Mouse (Mus musculus) neural tube, embryonic 11.5 days (tissue): ENCODE results near the gene 9130019O22Rik. TPM values are rescaled to one million over a fixed set of nuclear protein-coding genes. Genes with fewer than 3 reads are reported as not detected.
"Not testable (repeated sequence)": the region's sequence is repeated elsewhere in the genome, so short reads cannot be mapped to it uniquely, and the experiment has no call there.

ENCODE experiments used
- ATAC-seq: fragments of 200-750 bp; cut with Nextera tagmentation; 2 replicates; pipeline ENCODE4 v1.8.0; 2017; ENCODE audit warnings: moderate number of reproducible peaks, mild to moderate bottlenecking, moderate TSS enrichment, moderate library complexity; ENCODE audit not compliant: insufficient read depth, low FRiP score, low TSS enrichment
- DNase-seq: peaks from one replicate; pipeline ENCODE4 v3.0.0-alpha.2; 2015; ENCODE audit warnings: low spot score
- H3K27ac ChIP-seq: fragments of 300-500 bp; sonication (generic); 2 replicates; pipeline ENCODE4 v1.5.1; 2014; ENCODE audit warnings: low read depth, mild to moderate bottlenecking, low read length
- H3K27me3 ChIP-seq: fragments of 300-500 bp; sonication (generic); 2 replicates; pipeline ENCODE4 v1.6.1; 2014; ENCODE audit warnings: mild to moderate bottlenecking, low read length, mixed read lengths; ENCODE audit not compliant: control insufficient read depth, insufficient read depth
- H3K36me3 ChIP-seq: fragments of 300-500 bp; sonication (generic); 2 replicates; pipeline ENCODE4 v1.6.1; 2014; ENCODE audit warnings: mild to moderate bottlenecking, low read length, moderate library complexity, mixed read lengths; ENCODE audit not compliant: control insufficient read depth, insufficient read depth
- H3K4me1 ChIP-seq: fragments of 300-500 bp; sonication (generic); 2 replicates; pipeline ENCODE4 v1.6.1; 2014; ENCODE audit warnings: low read length, mixed read lengths; ENCODE audit not compliant: control insufficient read depth, insufficient read depth
- H3K4me2 ChIP-seq: fragments of 300-500 bp; sonication (generic); 2 replicates; pipeline ENCODE4 v1.6.1; 2014; ENCODE audit warnings: low read depth, mild to moderate bottlenecking, moderate library complexity
- H3K4me3 ChIP-seq: fragments of 300-500 bp; sonication (generic); 2 replicates; pipeline ENCODE4 v1.5.1; 2014; ENCODE audit warnings: low read depth, low read length
- H3K9ac ChIP-seq: fragments of 300-500 bp; sonication (generic); 2 replicates; pipeline ENCODE4 v1.6.1; 2014; ENCODE audit warnings: mild to moderate bottlenecking, low read length
- H3K9me3 ChIP-seq: fragments of 300-500 bp; sonication (generic); 2 replicates; pipeline ENCODE4 v1.6.1; 2016; ENCODE audit warnings: low read length; ENCODE audit not compliant: control insufficient read depth
- WGBS: fragments of 180-500 bp; shearing (Covaris S2); extraction: QIAGEN DNeasy Blood & Tissue Kit; methylation state at CpG from one replicate; pipeline ENCODE4 v1.1.7; 2014; 5-methylcytosine and 5-hydroxymethylcytosine counted together
- polyA plus RNA-seq: library from polyadenylated mRNA; unstranded; fragments of >200 nt; fragmentation: Nextera tagmentation; extraction: Ambion mirVana; gene quantifications from 2 replicates; pipeline ENCODE4 v1.2.1, GENCODE M21; 2014

Gene 9130019O22Rik
- polyA plus RNA-seq, 1 experiment from 2014 or later: 8.9 TPM

DNA sequence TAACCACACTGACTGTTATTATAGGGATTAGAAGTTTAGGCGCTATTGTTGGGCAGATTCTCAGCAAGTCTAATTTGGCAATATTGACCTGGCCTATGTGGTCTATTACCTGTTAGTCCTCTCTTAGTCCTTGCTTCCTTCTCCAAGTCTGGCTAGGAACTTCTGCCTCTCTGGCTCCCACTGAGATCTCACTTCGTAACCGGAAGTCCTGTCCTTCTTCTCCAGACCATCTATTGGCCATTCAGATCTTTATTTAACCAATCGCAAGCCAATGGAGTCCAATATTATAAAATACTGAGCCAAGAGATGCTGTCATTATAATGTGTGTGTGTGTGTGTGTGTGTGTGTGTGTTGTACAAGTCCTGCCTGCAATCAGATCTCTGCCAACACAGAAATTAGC, 22.8 kb downstream of the 9130019O22Rik start:
- 55% methylated on average over 4 of the region's 4 CpGs for WGBS
- Histone ChIP-seq H3K36me3 (no peaks in the 10 kb centered on the region), H3K27ac (no peak overlapping the region), H3K9ac (no peak overlapping the region), H3K4me2 (peak overlapping the region; percentile 62; the same call in 1 of the 2 replicates), H3K4me3 (peak overlapping the region; percentile 33; the same call in 1 of the 2 replicates), H3K27me3 (peaks cover 5% of the 10 kb centered on the region; the same call in 1 of the 2 replicates), H3K4me1 (no peaks in the 10 kb centered on the region), H3K9me3 (no peaks in the 10 kb centered on the region)
- DNase-seq: no peak
- no peak for ATAC-seq

DNA sequence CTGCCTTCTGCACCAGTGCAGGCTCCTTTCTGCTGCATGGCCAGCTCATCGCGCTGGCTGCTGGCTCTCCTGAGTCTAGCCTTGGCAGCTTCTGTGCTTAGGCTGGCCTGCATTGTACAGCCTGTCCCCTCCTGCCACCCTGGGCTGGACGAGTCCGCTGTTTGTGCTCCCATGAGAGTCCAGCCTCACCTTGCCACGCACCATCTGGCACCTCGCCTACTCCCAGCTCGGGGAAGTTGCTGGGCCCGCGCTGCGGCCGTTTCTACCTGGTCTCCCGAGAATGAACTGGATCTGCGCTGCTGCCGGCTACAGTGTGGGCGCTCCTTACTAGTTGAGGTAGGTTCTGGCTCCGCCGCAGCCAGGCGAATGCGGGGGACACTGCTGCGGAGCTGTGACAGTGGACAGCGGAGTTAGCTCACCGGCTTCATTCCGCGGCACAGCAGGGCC, 23.5 kb downstream of the 9130019O22Rik start:
- ATAC-seq: no peak
- Histone ChIP-seq H3K4me2 (peak overlapping the region; percentile 62), H3K4me3 (peak overlapping the region; percentile 33), H3K9ac (peak overlapping the region; percentile 59), H3K27me3 (peaks cover 5% of the 10 kb centered on the region; the same call in 1 of the 2 replicates), H3K36me3 (no peaks in the 10 kb centered on the region), H3K4me1 (no peaks in the 10 kb centered on the region), H3K9me3 (no peaks in the 10 kb centered on the region), H3K27ac (no peak overlapping the region)
- DNase-seq: peak; percentile 46
- under 1% methylated on average over 24 of the region's 24 CpGs for WGBS

DNA sequence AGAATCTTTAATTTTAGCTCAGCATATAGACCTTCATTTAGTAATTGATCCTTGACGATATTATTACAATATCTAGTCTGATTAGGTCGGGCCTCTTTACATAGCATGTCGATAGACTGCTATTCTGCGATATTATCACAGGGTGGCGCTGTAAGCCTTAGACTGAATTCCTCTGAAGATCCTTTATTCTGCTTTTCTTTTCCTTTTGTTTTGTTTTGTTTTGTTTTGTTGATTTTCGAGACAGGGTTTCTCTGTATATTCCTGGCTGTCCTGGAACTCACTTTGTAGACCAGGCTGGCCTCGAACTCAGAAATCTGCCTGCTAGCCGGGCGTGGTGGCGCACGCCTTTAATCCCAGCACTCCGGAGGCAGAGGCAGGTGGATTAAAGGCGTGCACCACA, 24.5 kb downstream of the 9130019O22Rik start:
- 26% methylated on average over 13 of the region's 13 CpGs for WGBS
- not testable (repeated sequence) for H3K36me3 ChIP-seq, H3K27ac ChIP-seq, ATAC-seq, H3K9me3 ChIP-seq, H3K9ac ChIP-seq, H3K27me3 ChIP-seq, H3K4me1 ChIP-seq, H3K4me3 ChIP-seq
- peak; percentile 14 for DNase-seq
- peak overlapping the region; percentile 30 for H3K4me2 ChIP-seq

DNA sequence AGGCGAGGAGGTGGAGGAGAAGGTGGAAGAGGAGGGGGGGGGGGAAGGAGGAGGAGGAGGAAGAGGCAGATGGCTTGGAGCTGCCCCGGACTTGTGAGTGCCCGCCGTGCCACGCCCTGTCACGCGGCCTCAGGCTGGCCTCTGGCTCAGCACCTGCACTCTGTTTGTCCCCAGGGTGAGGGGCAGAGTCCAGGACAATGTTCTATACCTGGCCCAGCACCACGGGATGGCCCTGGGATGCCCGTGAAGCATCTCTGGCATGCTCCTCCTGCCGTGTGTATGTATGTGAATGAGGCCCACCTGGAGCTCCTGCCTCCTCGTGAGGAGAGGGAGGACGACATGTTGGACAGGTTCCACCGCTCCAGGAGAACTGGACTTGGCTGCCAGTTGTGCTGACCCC, 25.5 kb downstream of the 9130019O22Rik start:
- no peaks in the 10 kb centered on the region for H3K4me1 ChIP-seq
- H3K9ac ChIP-seq: no peak overlapping the region
- H3K36me3 ChIP-seq: no peaks in the 10 kb centered on the region
- no peak overlapping the region for H3K4me3 ChIP-seq
- H3K27ac ChIP-seq: no peak overlapping the region
- 69% methylated on average over 13 of the region's 13 CpGs for WGBS
- ATAC-seq (no peak), DNase-seq (no peak)
- H3K4me2 ChIP-seq: no peak overlapping the region
- H3K27me3 ChIP-seq: peaks cover 5% of the 10 kb centered on the region; the same call in 1 of the 2 replicates
- H3K9me3 ChIP-seq: no peaks in the 10 kb centered on the region

DNA sequence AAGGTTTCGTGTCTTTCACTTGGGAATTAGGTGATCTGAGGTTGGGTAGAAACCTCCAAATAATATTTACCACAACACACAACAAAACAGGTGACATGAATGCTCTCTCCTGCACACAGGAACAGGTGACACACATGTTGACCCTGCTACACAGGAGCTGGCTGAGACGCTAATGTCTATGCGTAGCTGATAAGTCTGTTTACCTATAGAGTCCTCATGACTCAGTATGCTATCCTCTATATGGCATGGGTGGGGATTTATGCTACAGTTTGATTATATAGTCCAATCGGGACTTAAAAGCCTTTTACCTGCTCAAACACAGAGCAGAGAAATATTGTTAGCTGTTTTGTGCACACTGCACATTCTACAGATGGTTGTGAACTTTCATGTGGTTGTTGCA, 26.7 kb downstream of the 9130019O22Rik start:
- H3K27me3 ChIP-seq: peaks cover 5% of the 10 kb centered on the region; the same call in 1 of the 2 replicates
- no peak overlapping the region for H3K9ac ChIP-seq
- H3K36me3 ChIP-seq: no peaks in the 10 kb centered on the region
- DNase-seq (no peak), ATAC-seq (no peak)
- H3K4me2 ChIP-seq: no peak overlapping the region
- H3K4me1 ChIP-seq: no peaks in the 10 kb centered on the region
- no peaks in the 10 kb centered on the region for H3K9me3 ChIP-seq
- no peak overlapping the region for H3K27ac ChIP-seq
- no peak overlapping the region for H3K4me3 ChIP-seq
- WGBS: 81% methylated on average over 4 of the region's 4 CpGs

DNA sequence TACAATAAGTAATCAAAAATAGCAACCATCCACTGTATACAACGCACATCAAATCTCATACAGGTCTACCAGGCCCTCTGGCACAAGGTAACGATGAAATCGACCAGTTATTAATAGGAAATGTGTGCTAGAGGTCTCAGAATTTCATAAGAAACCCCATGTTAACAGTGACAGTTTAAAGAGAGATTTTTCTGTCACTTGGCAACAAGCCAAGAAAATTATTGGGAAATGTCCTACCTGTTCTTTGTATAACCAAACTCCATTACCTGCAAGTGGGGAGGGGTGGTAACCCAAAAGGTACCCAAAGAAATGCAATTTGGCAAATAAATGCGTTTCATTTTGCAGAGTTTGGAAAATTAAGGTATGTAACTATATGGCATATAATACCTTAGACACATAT, 28.5 kb downstream of the 9130019O22Rik start:
- WGBS: 76% methylated on average over 4 of the region's 4 CpGs
- ATAC-seq (no peak), DNase-seq (no peak)

DNA sequence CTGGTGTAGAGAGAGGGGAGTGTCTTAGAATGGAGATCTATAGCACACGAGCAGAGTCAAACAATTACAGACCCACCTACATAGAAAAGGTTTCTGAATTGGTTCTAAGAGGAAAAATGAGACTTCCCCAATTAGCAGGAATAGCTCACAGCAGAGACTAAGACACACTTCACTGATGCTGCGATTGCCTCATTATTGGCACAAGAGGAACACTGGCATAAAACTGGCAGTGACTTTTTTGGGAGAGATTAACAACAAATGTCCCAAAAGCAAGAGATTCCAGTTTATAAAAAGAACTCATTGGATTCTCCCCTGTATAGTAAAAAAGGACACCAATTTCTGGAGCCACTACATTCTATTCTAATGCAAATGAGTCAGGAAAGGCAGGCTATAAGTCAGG, 29.1 kb downstream of the 9130019O22Rik start:
- Histone ChIP-seq H3K4me3 (no peak overlapping the region), H3K27ac (no peak overlapping the region), H3K36me3 (no peaks in the 10 kb centered on the region), H3K9me3 (no peaks in the 10 kb centered on the region), H3K27me3 (no peaks in the 10 kb centered on the region), H3K9ac (no peak overlapping the region), H3K4me1 (no peaks in the 10 kb centered on the region), H3K4me2 (no peak overlapping the region)
- DNase-seq: no peak
- ATAC-seq: no peak
- 73% methylated on average over 2 of the region's 2 CpGs for WGBS

More for the DNA sequence above, 28.5 kb downstream of the 9130019O22Rik start:
- Histone ChIP-seq H3K4me2 (no peak overlapping the region), H3K27ac (no peak overlapping the region), H3K9me3 (no peaks in the 10 kb centered on the region), H3K4me1 (no peaks in the 10 kb centered on the region), H3K36me3 (no peaks in the 10 kb centered on the region), H3K27me3 (peaks cover under 1% of the 10 kb centered on the region; the same call in 1 of the 2 replicates), H3K4me3 (no peak overlapping the region), H3K9ac (no peak overlapping the region)

DNA sequence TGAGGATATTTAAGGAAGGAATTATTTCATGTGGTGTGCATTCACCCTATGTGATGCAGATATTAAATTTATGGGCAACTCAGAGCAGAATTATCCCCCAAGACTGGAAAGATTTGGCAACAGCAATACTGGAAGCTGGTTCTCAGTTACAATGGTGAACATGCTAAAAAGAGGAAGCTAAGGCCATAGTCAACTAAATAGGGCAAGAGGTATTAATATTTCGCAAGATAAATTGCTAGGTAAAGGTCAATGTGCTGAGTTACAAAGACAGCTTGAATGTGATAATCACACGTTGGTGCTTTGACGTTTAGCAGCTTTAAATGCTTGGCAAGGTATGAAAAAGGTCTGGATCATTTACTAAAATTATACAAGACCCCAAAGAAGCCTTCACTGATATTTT, 31.2 kb downstream of the 9130019O22Rik start:
- Histone ChIP-seq H3K4me1 (no peaks in the 10 kb centered on the region), H3K9ac (no peak overlapping the region), H3K27me3 (no peaks in the 10 kb centered on the region), H3K4me2 (no peak overlapping the region), H3K4me3 (no peak overlapping the region), H3K36me3 (no peaks in the 10 kb centered on the region), H3K9me3 (no peaks in the 10 kb centered on the region), H3K27ac (no peak overlapping the region)
- DNase-seq: no peak
- 63% methylated on average over 3 of the region's 3 CpGs for WGBS
- ATAC-seq: no peak

DNA sequence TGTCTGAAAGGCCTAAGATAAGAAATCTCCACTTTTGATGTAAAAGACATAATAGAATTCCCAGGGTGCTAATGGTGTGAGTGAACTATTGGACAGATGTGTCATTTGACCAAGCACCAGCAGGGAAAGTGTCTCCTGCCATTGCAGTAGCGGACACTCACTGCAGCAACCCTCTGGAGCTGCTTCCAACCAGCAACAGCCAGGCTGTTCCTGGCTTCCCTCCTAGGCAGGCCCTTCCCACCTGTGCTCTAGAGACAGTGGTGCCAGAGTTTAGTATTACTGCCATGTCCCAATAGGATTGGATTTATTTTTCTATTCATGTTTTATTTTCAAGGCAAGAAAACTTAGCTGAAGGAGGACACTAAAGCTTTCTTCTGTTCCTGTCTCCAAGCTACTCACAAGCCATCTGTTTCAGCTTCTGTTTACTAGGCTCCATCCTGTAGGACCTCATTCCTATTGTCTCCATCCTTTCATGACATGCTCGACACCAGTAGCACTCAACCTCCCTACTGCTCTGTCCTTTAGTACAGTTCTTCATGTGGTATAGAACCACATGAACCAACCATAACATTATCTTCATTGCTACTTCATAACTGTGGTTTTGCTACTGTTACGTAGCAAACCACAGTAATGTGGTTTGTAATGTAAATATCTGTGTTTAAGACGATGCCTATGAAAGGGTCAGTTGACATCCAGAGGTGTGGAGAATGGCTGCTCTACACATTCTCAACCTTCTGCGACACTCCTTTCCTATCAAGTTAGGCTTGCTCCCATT, 35.5 kb downstream of the 9130019O22Rik start:
- WGBS: 92% methylated on average over 5 of the region's 5 CpGs
- Histone ChIP-seq H3K36me3 (no peaks in the 10 kb centered on the region), H3K27ac (no peak overlapping the region), H3K27me3 (no peaks in the 10 kb centered on the region), H3K4me1 (no peaks in the 10 kb centered on the region), H3K9me3 (no peaks in the 10 kb centered on the region), H3K4me3 (no peak overlapping the region), H3K9ac (no peak overlapping the region), H3K4me2 (no peak overlapping the region)
- DNase-seq (no peak), ATAC-seq (no peak)
